Mouse (Mus musculus) CD4-positive helper T cell, adult 2 months (primary cell): Measurements from ENCODE around the gene Smim24.

Source experiments
- DNase-seq: peaks from one replicate; pipeline ENCODE4 v3.0.0-alpha.2; 2012; ENCODE audit warnings: low read depth, missing footprints, low spot score

Smim24 gene

DNA sequence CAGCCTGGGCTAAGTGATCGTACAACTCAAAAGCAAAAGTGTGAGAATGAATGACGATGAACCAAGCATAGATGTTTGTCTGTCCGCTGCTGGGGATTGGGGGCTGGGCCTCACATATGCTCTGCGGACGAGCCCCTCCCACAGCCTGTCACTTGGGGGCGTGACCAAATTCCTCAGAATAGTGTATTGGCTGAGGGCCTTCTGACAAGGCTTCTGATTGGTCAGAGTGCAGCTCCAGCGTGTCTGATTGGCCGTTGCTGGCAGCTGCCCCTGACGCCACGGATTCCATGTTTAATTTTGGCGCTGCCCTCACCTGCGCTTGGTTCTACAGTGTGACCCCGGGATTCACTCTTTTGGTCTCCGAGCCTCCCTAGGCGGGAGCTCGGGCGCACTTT lies 40.0 kb downstream of the Smim24 start:
- peak; percentile 97 for DNase-seq

DNA sequence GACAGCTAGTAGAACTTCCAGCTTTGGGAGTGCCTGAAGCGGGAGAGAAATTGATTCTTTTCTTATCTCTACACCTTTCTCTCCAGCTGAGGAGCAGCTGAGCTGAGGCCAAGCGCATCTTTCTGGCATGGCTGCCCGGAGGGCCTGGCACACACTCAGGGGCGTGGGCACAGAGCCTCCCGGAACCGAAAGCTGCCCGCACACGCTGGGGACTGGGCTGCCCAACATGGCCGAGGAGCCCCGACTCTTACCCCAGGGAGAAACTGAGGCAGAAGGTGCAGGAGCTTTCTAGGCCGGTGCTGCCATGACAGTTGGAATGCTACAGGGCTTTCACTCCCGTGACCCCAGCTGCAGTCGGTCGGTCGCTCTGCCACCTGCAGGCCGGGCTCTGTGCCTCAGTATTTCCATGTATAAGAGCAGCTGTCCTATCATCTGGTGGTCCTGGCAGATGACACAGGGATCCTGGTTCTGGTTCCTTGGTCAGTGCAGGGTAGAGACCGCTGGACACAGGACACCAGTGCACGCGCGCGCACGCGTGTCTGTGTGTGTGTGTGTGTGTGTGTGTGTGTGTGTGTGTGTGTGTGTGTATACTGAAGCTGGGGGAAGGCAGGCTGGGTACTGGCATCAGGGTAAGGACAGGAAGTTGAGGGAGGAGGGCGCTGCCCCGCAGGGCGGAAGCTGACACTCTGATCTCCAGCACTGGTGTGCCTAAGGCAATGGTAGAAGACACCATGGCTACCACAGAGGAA lies 40.9 kb downstream of the Smim24 start:
- DNase-seq: peak; percentile 85

DNA sequence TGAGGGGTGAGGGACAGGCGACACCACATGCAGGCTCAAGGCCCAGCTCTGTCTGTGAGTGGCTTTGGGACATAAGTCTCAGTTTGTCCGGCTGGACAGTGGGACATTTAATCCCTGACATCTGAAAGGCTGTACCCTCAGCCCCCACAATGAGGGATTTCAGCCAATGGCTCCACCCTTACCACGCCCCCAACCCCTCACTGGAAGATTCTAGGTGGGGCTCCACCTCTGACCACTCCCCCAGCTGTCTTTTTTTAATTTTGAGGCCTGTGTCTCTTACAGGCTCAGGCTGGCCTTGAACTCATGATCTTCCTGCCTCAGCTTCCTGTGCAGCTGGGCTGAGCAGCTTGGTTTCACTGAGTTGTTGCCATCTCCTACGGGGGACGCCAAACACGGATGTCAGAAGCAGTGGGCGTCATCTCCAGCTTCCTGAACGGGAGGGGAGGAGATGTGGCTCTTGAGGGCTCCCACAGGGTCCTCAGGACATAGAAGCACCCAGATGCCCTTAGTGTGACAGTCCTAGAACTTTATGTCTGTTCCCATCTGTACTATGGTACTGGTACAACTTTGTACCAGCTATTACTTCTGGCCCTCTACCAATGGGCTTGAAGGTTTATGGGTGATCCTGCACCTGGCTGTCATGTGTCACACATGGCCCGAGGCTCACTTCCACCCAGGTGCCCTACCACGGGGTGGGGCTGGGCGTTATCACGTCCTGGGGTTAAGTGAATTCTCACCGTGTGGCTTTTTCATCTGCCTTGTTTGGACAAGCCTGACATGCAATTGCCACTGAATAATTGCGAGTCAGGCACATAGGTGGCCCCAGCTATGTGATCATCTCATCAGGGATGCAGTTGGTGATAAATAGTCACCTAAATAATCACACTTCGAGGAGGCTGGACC lies 41.8 kb downstream of the Smim24 start:
- DNase-seq: peak; percentile 62

DNA sequence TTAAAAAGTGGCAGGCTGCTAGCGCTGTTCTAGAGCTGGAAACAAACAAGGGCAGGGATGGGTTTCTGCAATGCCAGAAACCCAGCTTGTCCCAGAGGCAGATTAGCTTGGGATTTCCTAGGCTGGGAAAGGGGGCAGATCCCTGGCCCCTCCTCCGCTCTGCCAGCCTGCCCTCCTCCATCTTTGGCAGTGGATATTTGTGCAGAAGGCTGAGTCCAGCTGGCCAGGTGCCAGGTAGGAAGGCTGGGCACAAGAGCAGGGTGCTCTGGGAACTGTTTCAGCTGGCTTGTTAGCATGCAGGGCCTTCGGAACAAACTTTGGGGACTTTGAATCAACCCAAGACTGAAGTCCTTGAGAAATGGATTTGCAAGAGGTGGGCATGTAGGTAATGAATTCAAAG lies 42.6 kb downstream of the Smim24 start:
- DNase-seq: no peak

DNA sequence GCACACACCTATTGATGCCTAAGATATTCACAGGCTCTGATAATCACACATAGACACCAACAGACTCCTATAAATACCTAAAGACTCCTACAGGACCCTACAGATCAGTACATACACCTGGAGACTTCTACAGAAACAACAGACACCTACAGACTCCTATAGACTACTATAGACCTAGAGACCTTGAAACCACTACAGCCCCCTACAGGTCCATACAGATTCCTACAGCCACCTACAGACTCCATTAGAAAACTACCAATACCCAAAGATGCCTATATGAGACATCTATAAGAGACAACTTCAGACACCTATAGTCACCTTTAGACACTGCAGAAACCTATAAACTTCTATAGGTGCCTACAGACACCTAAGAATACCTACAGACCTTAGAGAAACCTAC lies 48.2 kb downstream of the Smim24 start:
- peak; percentile 50 for DNase-seq
